Mouse (Mus musculus): Measurements from ENCODE around the gene Cadm1. TPM values are rescaled to one million over a fixed set of nuclear protein-coding genes. Genes with fewer than 3 reads are reported as not detected.
A peak's percentile ranks its signal among the peaks of the same experiment; 100 is the strongest.

The Cadm1 gene
- total RNA-seq (2021): 1 to 10 TPM; 2.3 to 3.2 TPM
- long read RNA-seq, experiment 1, partial matches to known transcripts: 1 of 4 reads
- long read RNA-seq, experiment 1, other reads (novel, unspliced or antisense): 3 of 4 reads
- long read RNA-seq, experiment 2, partial matches to known transcripts: 0 of 3 reads
- long read RNA-seq, experiment 2, other reads (novel, unspliced or antisense): 3 of 3 reads

DNA sequence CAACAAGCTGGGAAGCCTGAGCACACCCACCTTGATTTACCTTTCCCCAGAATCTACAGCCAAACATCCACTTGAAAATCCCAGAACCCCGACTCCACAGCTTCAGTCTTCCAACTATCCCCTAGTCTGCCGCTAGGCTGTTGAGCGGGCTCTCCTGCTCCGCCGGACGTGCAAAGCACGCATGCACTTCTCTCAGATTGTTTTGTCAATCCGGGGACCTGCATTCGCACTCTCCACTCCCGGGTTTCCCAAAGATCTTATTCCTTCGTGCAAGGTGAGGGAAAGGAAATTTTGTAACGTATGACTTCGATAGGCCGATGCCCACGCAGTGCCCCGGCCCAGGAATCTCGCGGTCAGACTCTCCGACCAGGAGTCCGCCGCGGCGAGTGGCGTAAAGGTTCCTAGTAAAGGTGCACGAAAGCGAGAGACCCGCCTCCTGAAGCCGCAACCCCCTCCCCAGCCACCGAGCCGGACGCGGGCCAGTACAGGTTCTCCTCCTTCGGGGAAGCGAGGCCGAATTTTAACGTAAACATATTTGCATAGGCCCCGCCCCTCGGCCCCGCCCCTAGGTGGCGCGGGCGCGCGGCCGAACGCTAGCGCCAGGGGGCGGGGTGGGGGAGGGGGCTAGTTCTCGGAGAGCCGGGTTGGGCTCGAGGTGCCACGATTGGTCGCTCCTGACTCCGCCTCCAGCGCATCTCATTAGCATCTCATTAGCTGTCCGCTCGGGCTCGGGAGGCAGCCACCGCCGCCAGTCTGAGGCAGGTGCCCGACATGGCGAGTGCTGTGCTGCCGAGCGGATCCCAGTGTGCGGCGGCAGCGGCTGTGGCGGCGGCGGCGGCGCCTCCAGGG lies at the start of gene Cadm1:
TSS of gene Cadm1 (plus strand) at position 572 of the 849 bp plus-strand sequence.
- intact Hi-C loops (cut with DNase I): loop anchor here (2.0 kb wide), 1 partner anchor 171 kb away; no protein-coding TSS in a partner anchor
- DNase-seq: peak; percentile 82 to 89

DNA sequence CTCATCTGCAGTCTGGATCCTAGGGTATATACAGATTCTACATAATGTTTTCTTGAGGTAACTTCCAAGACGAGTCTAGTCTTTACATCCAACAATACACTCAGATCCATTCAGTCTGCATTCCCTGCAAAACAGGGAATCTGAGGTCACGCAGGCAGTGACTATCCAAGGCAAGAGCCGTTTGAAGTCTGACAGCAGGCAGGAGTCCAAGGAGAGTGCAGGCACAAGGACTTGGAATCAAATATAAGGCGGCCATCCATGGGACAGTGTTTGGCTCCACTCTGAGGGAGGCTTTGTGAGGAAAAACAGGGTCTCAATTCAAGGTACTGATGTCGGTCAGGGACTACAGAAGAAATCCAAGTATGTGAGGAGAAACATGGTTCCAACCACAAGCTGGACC lies 45.5 kb upstream of the Cadm1 start:
- intact Hi-C loops (cut with DNase I): no loop called here
- DNase-seq: no peak

GRCm38 (mm10) chr9:47485186-47485585 lies 44.8 kb upstream of the Cadm1 start:
- intact Hi-C loops (cut with DNase I): no loop called here
- DNase-seq: no peak

GRCm38 (mm10) chr9:47499761-47500160 lies 30.2 kb upstream of the Cadm1 start:
- DNase-seq: no peak
- intact Hi-C loops (cut with DNase I): no loop called here

DNA sequence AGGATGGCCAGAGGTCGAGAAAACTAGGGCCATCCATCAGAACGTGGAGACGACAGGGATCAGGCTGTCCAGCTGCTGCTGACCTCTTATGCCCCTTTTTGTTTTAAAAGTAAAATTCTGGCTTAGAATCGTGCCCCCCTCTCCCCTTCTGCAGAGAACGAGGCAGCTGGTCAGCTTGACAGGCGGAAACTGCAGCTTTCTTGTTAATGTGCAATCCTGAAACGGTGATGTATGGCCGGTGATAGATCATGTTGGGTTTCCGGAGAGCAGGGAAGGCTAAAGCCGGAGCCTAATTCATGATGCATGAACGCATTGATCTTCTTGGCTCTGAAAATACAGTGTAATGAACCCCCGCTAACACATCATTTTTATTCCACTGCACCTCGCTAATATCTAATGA lies 24.0 kb upstream of the Cadm1 start:
- intact Hi-C loops (cut with DNase I): no loop called here
- no peak for DNase-seq

GRCm38 (mm10) chr9:47506876-47507275 lies 23.1 kb upstream of the Cadm1 start:
- DNase-seq: no peak
- intact Hi-C loops (cut with DNase I): no loop called here

DNA sequence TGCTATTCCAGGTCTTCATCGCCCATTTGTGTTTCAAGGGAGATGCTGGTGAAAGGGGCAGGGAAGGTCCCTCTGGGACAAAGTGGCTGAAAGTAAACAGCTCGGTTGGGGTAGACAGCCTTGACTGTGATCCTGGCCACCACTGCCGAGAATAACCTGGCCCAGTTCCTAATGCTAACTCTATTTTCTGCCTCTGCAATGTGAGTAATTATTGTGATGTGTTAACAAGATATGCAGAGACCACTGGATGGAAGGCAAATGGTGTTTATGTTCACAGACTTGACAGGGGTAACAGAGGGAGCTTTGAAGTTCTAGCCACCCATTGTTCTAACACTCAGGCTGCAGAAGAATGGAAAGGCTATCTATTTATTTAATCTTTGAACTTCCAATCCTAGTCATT lies 21.9 kb upstream of the Cadm1 start:
- intact Hi-C loops (cut with DNase I): no loop called here
- DNase-seq: no peak

DNA sequence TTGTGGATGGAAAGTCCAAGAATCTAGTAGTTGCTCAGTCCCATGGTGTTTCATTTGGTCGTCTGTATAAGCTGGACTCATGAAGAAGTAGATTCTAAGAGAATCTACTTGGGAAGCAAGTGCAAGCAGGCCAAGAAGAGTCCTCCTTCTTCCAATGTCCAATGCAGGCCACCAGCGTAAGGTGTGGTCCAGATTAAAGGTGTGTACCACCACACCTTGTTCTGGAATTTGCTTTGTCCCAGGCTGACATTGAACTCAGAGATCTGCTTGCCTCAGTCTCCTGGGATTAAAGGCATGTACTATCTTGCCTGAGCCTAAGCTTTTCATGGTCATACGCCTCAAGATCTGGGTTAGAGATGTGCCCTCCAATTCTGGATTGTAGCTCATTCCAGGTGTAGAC lies 17.5 kb upstream of the Cadm1 start:
- intact Hi-C loops (cut with DNase I): no loop called here
- no peak for DNase-seq

- intact Hi-C loops (cut with DNase I): no loop called here
- DNase-seq: no peak
These were observed 15.7 kb upstream of the Cadm1 start for GRCm38 (mm10) chr9:47514318-47514717.

GRCm38 (mm10) chr9:47516238-47516637 lies 13.7 kb upstream of the Cadm1 start:
- intact Hi-C loops (cut with DNase I): no loop called here

GRCm38 (mm10) chr9:47527290-47527689 lies 2.7 kb upstream of the Cadm1 start:
- intact Hi-C loops (cut with DNase I): no loop called here
- DNase-seq: no peak

More at GRCm38 (mm10) chr9:47516238-47516637, 13.7 kb upstream of the Cadm1 start:
- DNase-seq: no peak

- intact Hi-C loops (cut with DNase I): no loop called here
These were observed 2.2 kb upstream of the Cadm1 start for GRCm38 (mm10) chr9:47527741-47528140.

DNA sequence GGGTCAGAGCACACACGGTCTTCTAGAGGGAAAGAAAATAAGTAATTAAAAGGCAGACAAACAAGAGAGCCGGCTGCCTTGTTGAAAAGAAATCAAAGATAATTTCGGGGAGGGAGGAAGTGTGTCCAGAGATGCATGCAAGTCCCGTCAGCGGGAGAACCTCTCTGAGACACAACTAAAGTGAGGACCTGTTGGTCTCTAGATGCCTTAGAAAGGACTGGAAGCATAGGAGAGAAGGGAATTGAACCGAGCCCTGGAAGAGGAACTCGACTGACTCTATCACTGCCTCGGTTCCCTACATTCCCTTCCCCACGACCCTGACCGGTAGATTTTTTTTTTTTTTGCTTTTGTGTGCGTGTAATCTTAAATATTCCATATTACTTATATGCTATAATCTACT lies 791 bp upstream of the Cadm1 start:
- intact Hi-C loops (cut with DNase I): no loop called here
- no peak for DNase-seq

More at GRCm38 (mm10) chr9:47527741-47528140, 2.2 kb upstream of the Cadm1 start:
- DNase-seq: no peak

DNA sequence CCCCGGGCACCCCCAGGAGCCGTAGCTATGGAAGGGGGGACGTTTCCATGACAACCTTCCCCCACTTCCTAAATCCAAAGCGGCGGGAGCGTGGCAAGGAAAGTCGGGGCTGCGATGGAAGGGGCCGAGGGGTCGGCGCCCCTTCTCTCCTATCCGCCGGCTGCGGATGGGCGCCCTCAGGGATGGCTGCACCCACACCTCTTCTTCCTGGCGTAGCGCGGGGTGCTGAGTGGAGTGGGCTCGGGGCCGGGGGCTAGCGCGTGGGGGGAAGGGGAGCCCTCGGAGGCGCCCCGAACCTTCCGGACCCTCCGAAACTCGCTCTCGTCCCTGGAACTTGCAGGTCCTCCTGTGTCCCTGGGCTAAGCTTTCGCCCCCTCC lies 560 bp downstream of the Cadm1 start:
- DNase-seq: peak in 1 of 2 experiments; percentile 13
- intact Hi-C loops (cut with DNase I): loop anchor here (2.0 kb wide), 1 partner anchor 170 kb away; no protein-coding TSS in a partner anchor

GRCm38 (mm10) chr9:47530922-47531850 lies 1.2 kb downstream of the Cadm1 start:
- intact Hi-C loops (cut with DNase I): loop anchor here (2.0 kb wide), 1 partner anchor 170 kb away; no protein-coding TSS in a partner anchor
- peak; percentile 26 to 38 for DNase-seq

- no peak for DNase-seq
- intact Hi-C loops (cut with DNase I): no loop called here
These were observed 2.4 kb downstream of the Cadm1 start for GRCm38 (mm10) chr9:47532215-47532865.

DNA sequence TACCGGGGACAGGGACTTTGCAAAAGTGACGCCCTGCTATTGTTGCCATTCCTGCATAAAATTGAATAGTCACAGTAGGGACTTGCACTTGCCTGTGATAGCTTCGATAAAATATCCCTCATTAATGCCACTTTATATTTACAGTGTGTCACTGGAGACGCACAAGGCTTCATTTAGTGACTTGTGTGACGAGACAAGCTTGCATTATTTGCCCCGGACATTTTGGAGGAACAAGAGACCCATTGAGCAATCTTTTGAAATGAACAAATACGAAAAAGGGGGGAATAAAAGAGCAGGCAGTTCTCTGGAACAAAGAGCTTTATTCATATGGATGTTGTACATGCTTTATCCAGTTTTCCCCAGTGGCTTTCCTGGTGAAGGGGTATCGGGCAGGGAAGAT lies 3.5 kb downstream of the Cadm1 start:
- DNase-seq: no peak
- intact Hi-C loops (cut with DNase I): no loop called here

GRCm38 (mm10) chr9:47534573-47535475 lies 4.9 kb downstream of the Cadm1 start:
- intact Hi-C loops (cut with DNase I): no loop called here
- no peak for DNase-seq

- intact Hi-C loops (cut with DNase I): no loop called here
These were observed 15.3 kb downstream of the Cadm1 start for GRCm38 (mm10) chr9:47545245-47545644.

More at GRCm38 (mm10) chr9:47545245-47545644, 15.3 kb downstream of the Cadm1 start:
- DNase-seq: no peak
